Mouse (Mus musculus) heart, adult 2 months (tissue): ENCODE measurements around the gene Cul4b. TPM values are rescaled to one million over a fixed set of nuclear protein-coding genes. Genes with fewer than 3 reads are reported as not detected.
"Not testable (repeated sequence)": the region's sequence is repeated elsewhere in the genome, so short reads cannot be mapped to it uniquely, and the experiment has no call there.

Source experiments
- DNase-seq, 2 experiments: peaks; one replicate each; pipeline ENCODE4 v3.0.0; 2021
- H3K27ac ChIP-seq: fragments of 200-600 bp; 2 replicates; pipeline ENCODE4 v1.8.1; 2022
- H3K27me3 ChIP-seq: fragments of 200-500 bp; 2 replicates; pipeline ENCODE4 v1.6.1; 2012; ENCODE audit warnings: mild to moderate bottlenecking, low read length, inconsistent platforms, mixed read lengths; ENCODE audit not compliant: control insufficient read depth, insufficient read depth
- H3K36me3 ChIP-seq: fragments of 200-500 bp; 2 replicates; pipeline ENCODE4 v1.6.1; 2012; ENCODE audit warnings: low read length, inconsistent platforms; ENCODE audit not compliant: control insufficient read depth, insufficient read depth
- H3K4me1 ChIP-seq: fragments of 200-500 bp; 2 replicates; pipeline ENCODE4 v1.6.1; 2011; ENCODE audit warnings: low read length; ENCODE audit not compliant: control insufficient read depth, insufficient read depth
- H3K4me3 ChIP-seq: fragments of 200-600 bp; 2 replicates; pipeline ENCODE4 v1.8.1; 2022
- H3K79me2 ChIP-seq: fragments of 200-500 bp; replicated peaks from 2 replicates; pipeline ENCODE4 v1.6.1; 2012; ENCODE audit warnings: mild to moderate bottlenecking, inconsistent platforms, low read length, moderate library complexity, mixed read lengths; ENCODE audit not compliant: control insufficient read depth, insufficient read depth
- H3K9ac ChIP-seq: fragments of 200-500 bp; 2 replicates; pipeline ENCODE4 v1.6.1; 2012; ENCODE audit warnings: low read depth, mild to moderate bottlenecking, control low read depth, inconsistent platforms, low read length, mixed read lengths
- CTCF ChIP-seq: fragments of 200-600 bp; IDR thresholded peaks from 2 replicates; pipeline ENCODE4 v1.8.1; 2022; ENCODE audit warnings: antibody characterized with exemption, mild to moderate bottlenecking, moderate library complexity
- EP300 ChIP-seq: fragments of 200-500 bp; IDR thresholded peaks from 2 replicates; pipeline ENCODE4 v1.6.1; 2011; ENCODE audit warnings: low read depth, low read length, control low read depth; ENCODE audit not compliant: insufficient read depth
- POLR2A ChIP-seq: fragments of 200-500 bp; IDR thresholded peaks from 2 replicates; pipeline ENCODE4 v1.6.1; 2011; ENCODE audit warnings: mild to moderate bottlenecking, low read depth, low read length, control low read depth; ENCODE audit not compliant: insufficient read depth
- WGBS: fragments of 180-500 bp; shearing (Covaris S2); methylation state at CpG from one replicate; pipeline ENCODE4 v1.1.7; 2018; 5-methylcytosine and 5-hydroxymethylcytosine counted together
- intact Hi-C: fragments of 180-260 bp; cut with DNase I; formaldehyde crosslinking; loops from one replicate; pipeline ENCODE4 v1.15.1; 2025
- polyA plus RNA-seq: library from polyadenylated mRNA; depleted of rRNA; stranded (reverse); fragments of >200 nt; gene quantifications from 2 replicates; pipeline ENCODE4 v1.2.3, GENCODE M21; 2012; rRNA removed
- total RNA-seq, 2 experiments: library from RNA; stranded (reverse); gene quantifications; 2 replicates each; pipeline ENCODE4 v1.2.3; 2021

Gene Cul4b
- total and polyA plus RNA-seq, 3 experiments, result 3.1 to 12.8 (median 11.0) TPM

DNA sequence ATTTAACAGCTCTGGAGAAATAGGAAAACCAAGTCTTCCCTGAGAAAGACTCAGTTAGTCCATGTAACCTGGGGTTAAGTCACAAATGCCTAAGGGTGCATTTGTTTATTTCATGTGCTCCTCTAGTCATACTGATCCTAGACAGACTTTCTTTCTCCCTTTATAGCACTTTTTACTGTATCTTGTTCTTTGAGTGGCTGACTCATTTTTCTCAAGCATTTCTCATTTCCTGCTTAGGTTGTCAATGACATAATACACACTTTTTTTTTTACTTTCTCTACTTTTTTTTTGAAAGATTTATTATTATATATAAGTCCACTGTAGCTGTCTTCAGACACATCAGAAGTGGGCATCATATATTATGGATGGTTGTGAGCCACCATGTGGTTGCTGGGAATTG, 22.7 kb downstream of the Cul4b start:
- H3K79me2 ChIP-seq, result no peaks in the 10 kb centered on the region
- H3K27me3 ChIP-seq, result no peaks in the 10 kb centered on the region
- intact Hi-C loops, result no loop called here
- no peak overlapping the region for H3K27ac ChIP-seq
- H3K4me1 ChIP-seq, result no peaks in the 10 kb centered on the region
- H3K36me3 ChIP-seq, result no peaks in the 10 kb centered on the region
- H3K9ac ChIP-seq, result no peak overlapping the region
- TF ChIP-seq POLR2A (no peak), EP300 (no peak), CTCF (no peak)
- no peak overlapping the region for H3K4me3 ChIP-seq
- no peak for DNase-seq

DNA sequence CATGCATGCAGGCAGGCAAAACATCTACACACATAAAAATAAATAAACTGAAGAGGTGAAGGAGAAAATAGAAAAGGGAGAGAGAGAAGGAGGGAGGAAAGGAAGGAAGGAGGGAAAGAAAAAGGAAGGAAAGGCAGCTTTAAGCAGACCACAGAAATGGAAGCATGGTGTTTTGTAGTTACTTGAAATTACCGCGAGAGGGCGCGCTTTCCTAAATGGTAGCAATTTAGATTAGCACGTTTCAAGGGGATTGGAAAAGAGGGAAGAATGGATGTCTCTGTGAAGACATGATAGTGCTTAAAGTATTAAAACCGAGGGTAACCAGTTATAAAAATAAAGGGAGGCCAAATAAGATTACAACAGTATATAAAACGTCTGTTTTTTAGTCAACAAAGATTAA, 61.4 kb downstream of the Cul4b start:
- Histone ChIP-seq H3K27ac (no peak overlapping the region), H3K79me2 (no peaks in the 10 kb centered on the region), H3K9ac (no peak overlapping the region), H3K4me1 (no peaks in the 10 kb centered on the region), H3K36me3 (no peaks in the 10 kb centered on the region), H3K27me3 (no peaks in the 10 kb centered on the region), H3K4me3 (no peak overlapping the region)
- TF ChIP-seq CTCF (peak; percentile 84), EP300 (no peak), POLR2A (no peak)
- DNase-seq, result peak; percentile 2 to 27
- 3% methylated on average over 7 of the region's 7 CpGs for WGBS
- intact Hi-C loops, result loop anchor here (2.0 to 10.0 kb wide), 2 partner anchors 136 to 260 kb away; partner anchors contain the start of gene 6030498E09Rik

DNA sequence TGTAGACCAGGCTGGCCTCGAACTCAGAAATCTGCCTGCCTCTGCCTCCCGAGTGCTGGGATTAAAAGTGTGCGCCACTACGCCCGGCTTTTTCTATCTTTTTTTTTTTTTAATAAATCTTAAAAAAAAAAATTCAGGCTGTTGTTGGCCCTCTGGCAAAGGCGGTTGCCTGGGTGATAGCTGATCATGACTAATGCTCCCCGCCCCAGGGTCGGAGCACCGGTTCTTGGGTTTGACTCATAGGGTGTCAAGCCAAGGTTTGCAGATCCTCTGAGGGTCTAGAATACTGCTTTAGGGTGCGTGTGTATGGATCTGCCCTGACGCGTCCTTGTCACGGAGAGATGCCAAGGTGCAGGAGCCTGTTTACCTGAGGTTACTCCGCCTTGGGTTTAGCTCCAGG, 71.2 kb downstream of the Cul4b start:
- WGBS, result 88% methylated on average over 14 of the region's 14 CpGs
- Histone ChIP-seq H3K4me3 (no peak overlapping the region), H3K27me3 (no peaks in the 10 kb centered on the region), H3K4me1 (no peaks in the 10 kb centered on the region), H3K79me2 (no peaks in the 10 kb centered on the region), H3K27ac (no peak overlapping the region), H3K36me3 (no peaks in the 10 kb centered on the region), H3K9ac (no peak overlapping the region)
- no peak for DNase-seq
- TF ChIP-seq CTCF (no peak), POLR2A (no peak), EP300 (no peak)
- intact Hi-C loops, result no loop called here

DNA sequence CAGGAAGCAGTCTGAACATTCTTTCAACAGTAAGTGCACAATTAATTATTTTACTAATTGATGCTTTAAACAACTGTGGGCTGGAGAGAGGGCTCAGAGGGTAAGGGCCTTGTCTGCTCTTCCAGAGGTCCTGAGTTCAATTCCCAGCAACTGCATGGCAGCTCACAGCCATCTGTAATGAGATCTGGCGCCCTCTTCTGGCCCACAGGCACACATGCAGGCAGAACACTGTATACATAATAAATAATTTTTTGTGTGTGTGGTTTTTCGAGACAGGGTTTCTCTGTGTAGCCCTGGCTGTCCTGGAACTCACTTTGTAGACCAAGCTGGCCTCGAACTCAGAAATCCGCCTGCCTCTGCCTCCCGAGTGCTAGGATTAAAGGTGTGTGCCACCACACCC, 73.8 kb downstream of the Cul4b start:
- H3K9ac ChIP-seq, H3K27ac ChIP-seq, H3K4me1 ChIP-seq, H3K27me3 ChIP-seq, H3K36me3 ChIP-seq, H3K4me3 ChIP-seq, intact Hi-C loops, H3K79me2 ChIP-seq, DNase-seq: not testable (repeated sequence)
- WGBS, result 66% methylated on average over 5 of the region's 5 CpGs
- peak; percentile 47 for TF ChIP-seq CTCF

DNA sequence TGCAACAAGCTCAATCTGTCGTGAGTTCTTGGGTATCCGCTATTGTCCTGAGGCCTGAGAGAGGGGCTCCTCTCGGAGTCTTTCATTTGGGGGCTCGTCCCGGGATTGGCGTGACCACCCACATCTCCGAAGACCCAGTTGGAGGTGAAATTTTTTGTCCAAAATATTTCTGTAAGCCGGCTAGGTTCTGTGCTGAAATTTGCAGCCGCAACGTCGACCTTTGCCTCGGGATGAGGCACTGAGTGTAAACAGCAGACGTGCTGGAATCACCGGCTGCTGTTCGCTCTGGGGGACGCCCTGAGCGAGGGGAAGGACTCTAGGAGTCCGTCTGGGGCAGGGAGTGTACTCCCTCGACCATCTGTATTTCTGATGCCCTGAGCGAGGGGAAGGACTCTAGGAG, 90.5 kb downstream of the Cul4b start:
- DNase-seq, H3K36me3 ChIP-seq, H3K79me2 ChIP-seq, H3K4me1 ChIP-seq, H3K27ac ChIP-seq, H3K4me3 ChIP-seq, H3K9ac ChIP-seq, intact Hi-C loops, H3K27me3 ChIP-seq: not testable (repeated sequence)
- WGBS, result 39% methylated on average over 20 of the region's 20 CpGs

Other genes starting within 250 kb of the Cul4b start
- 100 to 1,000 TPM; 116 to 149 TPM for gene Lamp2, start 119.7 kb downstream of the Cul4b start, total RNA-seq
- 59.2 and 125 TPM in 2 replicates for gene Lamp2, start 119.7 kb downstream of the Cul4b start, polyA plus RNA-seq
- 10 to 100 TPM; 32.5 to 34.7 TPM for gene Mcts1, start 24.4 kb upstream of the Cul4b start, total RNA-seq
- gene Mcts1, start 24.4 kb upstream of the Cul4b start, polyA plus RNA-seq, result 11.9 and 17.1 TPM in 2 replicates
- 10 to 100 TPM; 11.6 to 13.1 TPM for gene C1galt1c1, start 58.9 kb upstream of the Cul4b start, total RNA-seq
- 6.2 and 10.3 TPM in 2 replicates for gene C1galt1c1, start 58.9 kb upstream of the Cul4b start, polyA plus RNA-seq
- gene 6030498E09Rik, start 196.5 kb upstream of the Cul4b start, total RNA-seq, result not detected
- not detected in 2 replicates for gene 6030498E09Rik, start 196.5 kb upstream of the Cul4b start, polyA plus RNA-seq